ENCODE assay signal across 19 mouse cellular contexts in genomic region chr11:7697591-7697990, GRCm38 (mm10).
"Had no signal": no experiment of that assay in that cellular context is flagged by ENCODE, and none has a peak within 500 bp of the region (broad histone marks: within the 10 kb centered on the region; RNA-seq: fewer than 3 reads in every experiment).

No protein-coding gene starts in this region.

- H3K27ac ChIP-seq: lung, embryonic 15.5 days; midbrain, embryonic 10.5 days; midbrain, embryonic 12.5 days; neural tube, embryonic 13.5 days; neural tube, embryonic 15.5 days had no signal

- H3K4me3 ChIP-seq: lung, embryonic 15.5 days; midbrain, embryonic 10.5 days; midbrain, embryonic 12.5 days; myocyte; neural tube, embryonic 13.5 days; neural tube, embryonic 15.5 days had no signal

- H3K27me3 ChIP-seq: lung, embryonic 15.5 days; midbrain, embryonic 12.5 days; neural tube, embryonic 13.5 days; neural tube, embryonic 15.5 days had no signal

- H3K36me3 ChIP-seq: lung, embryonic 15.5 days; midbrain, embryonic 10.5 days; midbrain, embryonic 12.5 days; neural tube, embryonic 13.5 days; neural tube, embryonic 15.5 days had no signal

- H3K9ac ChIP-seq: lung, embryonic 15.5 days; midbrain, embryonic 12.5 days; neural tube, embryonic 13.5 days; neural tube, embryonic 15.5 days had no signal

- H3K4me1 ChIP-seq: lung, embryonic 15.5 days; midbrain, embryonic 10.5 days; midbrain, embryonic 12.5 days; neural tube, embryonic 13.5 days; neural tube, embryonic 15.5 days had no signal

- H3K4me2 ChIP-seq: lung, embryonic 15.5 days; midbrain, embryonic 12.5 days; neural tube, embryonic 13.5 days; neural tube, embryonic 15.5 days had no signal

- H3K9me3 ChIP-seq: lung, embryonic 15.5 days; midbrain, embryonic 10.5 days; midbrain, embryonic 12.5 days; neural tube, embryonic 13.5 days; neural tube, embryonic 15.5 days had no signal

- ATAC-seq: lung, postnatal 0 days; midbrain, embryonic 16.5 days had no signal

- DNase-seq: lung, adult 2 months; lung, postnatal 4 days; midbrain, embryonic 14.5 days; retina, postnatal 1 day; right cerebral cortex, adult 18-20 months; right cerebral cortex, postnatal 25 days; right cerebral cortex, postnatal 4 days; spleen, adult 18-20 months; thymus, adult 18-20 months; thymus, postnatal 14 days; thymus, postnatal 36 days had no signal
